ENCODE assay signal across 16 mouse cellular contexts in genomic region chr9:83100786-83101185, GRCm38 (mm10).
"Had no signal": no experiment of that assay in that cellular context is flagged by ENCODE, and none has a peak within 500 bp of the region (broad histone marks: within the 10 kb centered on the region; RNA-seq: fewer than 3 reads in every experiment).

No protein-coding gene starts in this region.

- H3K36me3 ChIP-seq: neural tube, embryonic 13.5 days; neural tube, embryonic 15.5 days; stomach, embryonic 15.5 days had no signal

- H3K4me1 ChIP-seq: neural tube, embryonic 13.5 days; stomach, embryonic 15.5 days had no signal

- H3K27ac ChIP-seq: neural tube, embryonic 13.5 days; neural tube, embryonic 15.5 days; stomach, embryonic 15.5 days; stomach, postnatal 0 days had no signal

- DNase-seq: retina, postnatal 1 day; right cerebral cortex, adult 18-20 months; right cerebral cortex, postnatal 14 days; right cerebral cortex, postnatal 25 days; right cerebral cortex, postnatal 4 days; spleen, adult 18-20 months; thymus, adult 18-20 months; thymus, adult 2 months; thymus, postnatal 14 days; thymus, postnatal 25 days; thymus, postnatal 36 days; thymus, postnatal 4 days had no signal

- H3K4me3 ChIP-seq: neural tube, embryonic 13.5 days; neural tube, embryonic 15.5 days; stomach, embryonic 15.5 days had no signal

- H3K9me3 ChIP-seq: neural tube, embryonic 13.5 days; neural tube, embryonic 15.5 days; stomach, embryonic 15.5 days had no signal

- H3K27me3 ChIP-seq: neural tube, embryonic 13.5 days; neural tube, embryonic 15.5 days; stomach, embryonic 15.5 days had no signal
